Mouse (Mus musculus) left cerebral cortex, postnatal 4 days (tissue): ENCODE measurements around the gene Nipal3. TPM values are rescaled to one million over a fixed set of nuclear protein-coding genes. Genes with fewer than 3 reads are reported as not detected.

ENCODE experiments used
- microRNA-seq: library from miRNA; unstranded; fragments of <30 nt; microRNA quantifications from one replicate; pipeline ENCODE4 v1.2.0, GENCODE M21; 2022
- total RNA-seq, 2 experiments: library from RNA; stranded (reverse); gene quantifications; 2 replicates each; pipeline ENCODE4 v1.2.3; 2021

Nipal3 gene
- total RNA-seq, 2 experiments from 2014 or later: 35.4 to 44.1 TPM

Small RNA genes within 50 kb of the gene (microRNA-seq; reads per million reads assigned to microRNA genes)
- gene Gm25317 (not detected), gene Mir700 (728 reads per million, percentile 72 among the genes with 10 or more reads in this experiment)

Other genes starting within 250 kb of the Nipal3 start
- 10 to 100 TPM; 27.6 to 27.8 TPM for gene Clic4, start 222.2 kb downstream of the Nipal3 start, total RNA-seq
- 100 to 1,000 TPM; 162 to 169 TPM for gene Srrm1, start 141.7 kb downstream of the Nipal3 start, total RNA-seq
- under 1 TPM; 0.60 to 0.66 TPM for gene Ncmap, start 96.8 kb downstream of the Nipal3 start, total RNA-seq
- gene Rcan3, start 61.2 kb downstream of the Nipal3 start, total RNA-seq: 10 to 100 TPM; 55.4 to 69.4 TPM
- under 1 TPM; 0.16 to 0.24 TPM for gene Stpg1, start 248 bp downstream of the Nipal3 start, total RNA-seq
- under 1 TPM; 0.32 to 0.34 TPM for gene Grhl3, start 78.6 kb upstream of the Nipal3 start, total RNA-seq
- under 1 TPM; 0.28 to 0.32 TPM for gene Ifnlr1, start 191.2 kb upstream of the Nipal3 start, total RNA-seq
- under 1 TPM; 0.24 to 0.26 TPM for gene Il22ra1, start 233.1 kb upstream of the Nipal3 start, total RNA-seq